Mouse (Mus musculus) heart, adult 2 months (tissue): ENCODE measurements at regions not wholly inside any gene's neighbourhood (a gene's known extent, or its start where the extent isn't known, plus 50 kb on each side); places are given as distances from the start of the nearest gene placed in this dataset.

Experiments
- CTCF ChIP-seq: fragments of 200-600 bp; IDR thresholded peaks from 2 replicates; pipeline ENCODE4 v1.8.1; 2022; ENCODE audit warnings: antibody characterized with exemption, mild to moderate bottlenecking, moderate library complexity
- EP300 ChIP-seq: fragments of 200-500 bp; IDR thresholded peaks from 2 replicates; pipeline ENCODE4 v1.6.1; 2011; ENCODE audit warnings: low read depth, low read length, control low read depth; ENCODE audit not compliant: insufficient read depth
- POLR2A ChIP-seq: fragments of 200-500 bp; IDR thresholded peaks from 2 replicates; pipeline ENCODE4 v1.6.1; 2011; ENCODE audit warnings: mild to moderate bottlenecking, low read depth, low read length, control low read depth; ENCODE audit not compliant: insufficient read depth

DNA sequence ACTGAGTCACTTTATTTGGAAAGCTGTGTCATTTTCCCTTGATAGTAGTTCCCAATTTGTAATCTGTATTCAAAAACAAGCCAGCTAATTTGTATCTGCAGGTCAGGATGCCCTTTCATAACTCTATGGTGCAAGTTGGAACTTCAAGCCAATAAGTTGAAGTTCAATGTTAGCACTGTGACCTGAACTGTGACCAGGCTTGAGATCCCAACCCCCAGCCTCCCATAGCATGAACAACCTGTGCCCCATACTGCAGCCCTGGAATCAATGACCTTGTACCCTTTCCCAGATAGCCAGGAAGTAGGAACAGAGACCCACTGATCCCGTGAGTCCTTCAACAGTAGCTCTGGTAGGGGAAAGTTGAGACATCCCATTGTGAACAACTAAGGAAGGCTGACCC is 52.5 kb upstream of the Gm9747 start:
- TF ChIP-seq EP300 (no peak), CTCF (no peak), POLR2A (no peak)
